Mouse (Mus musculus): ENCODE data around the gene Diaph3. TPM values are rescaled to one million over a fixed set of nuclear protein-coding genes. Genes with fewer than 3 reads are reported as not detected.

Gene Diaph3
- total and polyA plus RNA-seq, 3 experiments, result 0.21 to 4.6 (median 0.70) TPM

- Histone ChIP-seq H3K4me1 (ENCODE audit: control insufficient read depth, insufficient read depth, low read length) (no peaks in the 10 kb centered on the region), H3K4me3 (no peak overlapping the region), H3K27ac (no peak overlapping the region), H3K36me3 (ENCODE audit: control insufficient read depth, insufficient read depth, low read length) (no peaks in the 10 kb centered on the region), H3K79me2 (replicated peaks; ENCODE audit: control insufficient read depth, insufficient read depth, low read length) (no peaks in the 10 kb centered on the region), H3K9ac (ENCODE audit: low read depth, low read length) (no peak overlapping the region), H3K27me3 (ENCODE audit: control insufficient read depth, insufficient read depth, low read length) (no peaks in the 10 kb centered on the region)
- TF ChIP-seq POLR2A (IDR thresholded peaks at IDR 0.05; ENCODE audit: insufficient read depth, low read depth, low read length) (no peak), EP300 (IDR thresholded peaks at IDR 0.05; ENCODE audit: insufficient read depth, low read depth, low read length) (no peak), CTCF (IDR thresholded peaks at IDR 0.05) (no peak)
- WGBS, result 90% methylated on average over 2 of the region's 2 CpGs
- DNase-seq, result no peak
- intact Hi-C loops (cut with DNase I), result no loop called here
These were observed 66.0 kb downstream of the Diaph3 start for GRCm38 (mm10) chr14:87075021-87075531.

GRCm38 (mm10) chr14:87064281-87064680, 76.8 kb downstream of the Diaph3 start:
- no peak for DNase-seq
- Histone ChIP-seq H3K79me2 (replicated peaks; ENCODE audit: control insufficient read depth, insufficient read depth, low read length) (no peaks in the 10 kb centered on the region), H3K27ac (no peak overlapping the region), H3K4me1 (ENCODE audit: control insufficient read depth, insufficient read depth, low read length) (no peaks in the 10 kb centered on the region), H3K36me3 (ENCODE audit: control insufficient read depth, insufficient read depth, low read length) (no peaks in the 10 kb centered on the region), H3K9ac (ENCODE audit: low read depth, low read length) (no peak overlapping the region), H3K27me3 (ENCODE audit: control insufficient read depth, insufficient read depth, low read length) (no peaks in the 10 kb centered on the region), H3K4me3 (no peak overlapping the region)
- whole genome bisulfite sequencing, result 93% methylated on average over 4 of the region's 4 CpGs
- intact Hi-C loops (cut with DNase I), result no loop called here
- TF ChIP-seq CTCF (IDR thresholded peaks at IDR 0.05), result no peak
- no peak for TF ChIP-seq EP300 (IDR thresholded peaks at IDR 0.05; ENCODE audit: insufficient read depth, low read depth, low read length)
- TF ChIP-seq POLR2A (IDR thresholded peaks at IDR 0.05; ENCODE audit: insufficient read depth, low read depth, low read length), result no peak

GRCm38 (mm10) chr14:87056169-87056568, 84.9 kb downstream of the Diaph3 start:
- no peak overlapping the region for H3K9ac ChIP-seq (ENCODE audit: low read depth, low read length)
- no peaks in the 10 kb centered on the region for H3K79me2 ChIP-seq (replicated peaks; ENCODE audit: control insufficient read depth, insufficient read depth, low read length)
- H3K27ac ChIP-seq, result no peak overlapping the region
- H3K36me3 ChIP-seq (ENCODE audit: control insufficient read depth, insufficient read depth, low read length), result no peaks in the 10 kb centered on the region
- no peak for DNase-seq
- WGBS, result 100% methylated on average over 2 of the region's 2 CpGs
- H3K27me3 ChIP-seq (ENCODE audit: control insufficient read depth, insufficient read depth, low read length), result no peaks in the 10 kb centered on the region
- H3K4me1 ChIP-seq (ENCODE audit: control insufficient read depth, insufficient read depth, low read length), result no peaks in the 10 kb centered on the region
- TF ChIP-seq POLR2A (IDR thresholded peaks at IDR 0.05; ENCODE audit: insufficient read depth, low read depth, low read length) (no peak), CTCF (IDR thresholded peaks at IDR 0.05) (no peak), EP300 (IDR thresholded peaks at IDR 0.05; ENCODE audit: insufficient read depth, low read depth, low read length) (no peak)
- no peak overlapping the region for H3K4me3 ChIP-seq
- intact Hi-C loops (cut with DNase I), result no loop called here

- intact Hi-C loops (cut with DNase I), result no loop called here
- no peaks in the 10 kb centered on the region for H3K79me2 ChIP-seq (replicated peaks; ENCODE audit: control insufficient read depth, insufficient read depth, low read length)
- H3K4me3 ChIP-seq, result no peak overlapping the region
- TF ChIP-seq CTCF (IDR thresholded peaks at IDR 0.05) (no peak), EP300 (IDR thresholded peaks at IDR 0.05; ENCODE audit: insufficient read depth, low read depth, low read length) (no peak), POLR2A (IDR thresholded peaks at IDR 0.05; ENCODE audit: insufficient read depth, low read depth, low read length) (no peak)
- DNase-seq, result no peak
- 80% methylated on average over 5 of the region's 5 CpGs for WGBS
- no peaks in the 10 kb centered on the region for H3K4me1 ChIP-seq (ENCODE audit: control insufficient read depth, insufficient read depth, low read length)
- no peaks in the 10 kb centered on the region for H3K36me3 ChIP-seq (ENCODE audit: control insufficient read depth, insufficient read depth, low read length)
- no peak overlapping the region for H3K27ac ChIP-seq
- H3K27me3 ChIP-seq (ENCODE audit: control insufficient read depth, insufficient read depth, low read length), result no peaks in the 10 kb centered on the region
- H3K9ac ChIP-seq (ENCODE audit: low read depth, low read length), result no peak overlapping the region
These were observed 89.8 kb downstream of the Diaph3 start for GRCm38 (mm10) chr14:87051187-87051586.

- TF ChIP-seq CTCF (IDR thresholded peaks at IDR 0.05) (no peak), EP300 (IDR thresholded peaks at IDR 0.05; ENCODE audit: insufficient read depth, low read depth, low read length) (no peak), POLR2A (IDR thresholded peaks at IDR 0.05; ENCODE audit: insufficient read depth, low read depth, low read length) (no peak)
- Histone ChIP-seq H3K4me1 (ENCODE audit: control insufficient read depth, insufficient read depth, low read length) (no peaks in the 10 kb centered on the region), H3K36me3 (ENCODE audit: control insufficient read depth, insufficient read depth, low read length) (no peaks in the 10 kb centered on the region), H3K27me3 (ENCODE audit: control insufficient read depth, insufficient read depth, low read length) (no peaks in the 10 kb centered on the region), H3K27ac (no peak overlapping the region), H3K79me2 (replicated peaks; ENCODE audit: control insufficient read depth, insufficient read depth, low read length) (no peaks in the 10 kb centered on the region), H3K9ac (ENCODE audit: low read depth, low read length) (no peak overlapping the region), H3K4me3 (no peak overlapping the region)
- DNase-seq, result no peak
- 53% methylated on average over 5 of the region's 5 CpGs for WGBS
- intact Hi-C loops (cut with DNase I), result no loop called here
These were observed 96.6 kb downstream of the Diaph3 start for GRCm38 (mm10) chr14:87044401-87044806.

- DNase-seq, result no peak
- no peaks in the 10 kb centered on the region for H3K4me1 ChIP-seq (ENCODE audit: control insufficient read depth, insufficient read depth, low read length)
- TF ChIP-seq CTCF (IDR thresholded peaks at IDR 0.05) (no peak), POLR2A (IDR thresholded peaks at IDR 0.05; ENCODE audit: insufficient read depth, low read depth, low read length) (no peak), EP300 (IDR thresholded peaks at IDR 0.05; ENCODE audit: insufficient read depth, low read depth, low read length) (no peak)
- no peak overlapping the region for H3K4me3 ChIP-seq
- no peaks in the 10 kb centered on the region for H3K79me2 ChIP-seq (replicated peaks; ENCODE audit: control insufficient read depth, insufficient read depth, low read length)
- H3K36me3 ChIP-seq (ENCODE audit: control insufficient read depth, insufficient read depth, low read length), result no peaks in the 10 kb centered on the region
- intact Hi-C loops (cut with DNase I), result no loop called here
- H3K27ac ChIP-seq, result no peak overlapping the region
- H3K9ac ChIP-seq (ENCODE audit: low read depth, low read length), result no peak overlapping the region
- no peaks in the 10 kb centered on the region for H3K27me3 ChIP-seq (ENCODE audit: control insufficient read depth, insufficient read depth, low read length)
- WGBS, result 95% methylated on average over 10 of the region's 10 CpGs
These were observed 120.8 kb downstream of the Diaph3 start for GRCm38 (mm10) chr14:87020240-87020639.
